Comparison of ENCODE assay signal across 9 mouse cellular contexts in genomic region chr7:132226379-132227074, GRCm38 (mm10).
DNase-seq lines count a peak whose midpoint lies in the region; ATAC-seq and TF ChIP-seq lines count a peak whose summit lies in the region.
"Had no signal": no experiment of that assay in that cellular context is flagged by ENCODE, and none has a peak within 500 bp of the region (broad histone marks: within the 10 kb centered on the region; RNA-seq: fewer than 3 reads in every experiment).

No protein-coding gene starts in this region.

- DNase-seq in B cell, adult 2 months: peak; percentile 83 to 84
- DNase-seq in adrenal gland, postnatal 25 days: peak; percentile 55
- DNase-seq in embryonic facial prominence, embryonic 10.5 days (ENCODE audit: low spot score): peak; percentile 78
- DNase-seq in heart, adult 9 months (ENCODE audit: low spot score in 2 of 2): peak; percentile 63 to 87
- peak; percentile 96 for DNase-seq in limb, embryonic 14.5 days (ENCODE audit: low spot score)
- DNase-seq in splenic B cell, adult 2 months (ENCODE audit: low read depth, low spot score): peak; percentile 87

- H3K4me3 ChIP-seq in embryonic facial prominence, embryonic 10.5 days: no peak overlapping the region
- no peak overlapping the region for H3K4me3 ChIP-seq in kidney, embryonic 14.5 days (ENCODE audit: low read length)
- H3K4me3 ChIP-seq in limb, embryonic 14.5 days (replicated peaks; ENCODE audit: low read length): no peak overlapping the region
- H3K4me3 ChIP-seq: embryonic facial prominence, embryonic 12.5 days had no signal

- H3K9ac ChIP-seq in kidney, embryonic 14.5 days (ENCODE audit: low read depth, low read length): no peak overlapping the region
- H3K9ac ChIP-seq in limb, embryonic 14.5 days (ENCODE audit: low read depth, low read length, severe bottlenecking): no peak overlapping the region
- H3K9ac ChIP-seq: embryonic facial prominence, embryonic 12.5 days had no signal

- peak; percentile 70; the same call in 1 of the 2 replicates for ATAC-seq in kidney, embryonic 14.5 days (ENCODE audit: low FRiP score, low TSS enrichment)
- ATAC-seq in limb, embryonic 14.5 days (ENCODE audit: low FRiP score, low read depth): peak; percentile 73
- peak; percentile 67 for ATAC-seq in monocyte, adult 5-6 weeks (replicated peaks; ENCODE audit: insufficient number of reproducible peaks, low FRiP score, low TSS enrichment, poor library complexity, severe bottlenecking)

- no peak for TF ChIP-seq POLR2A in limb, embryonic 14.5 days (IDR thresholded peaks at IDR 0.05; ENCODE audit: borderline replicate concordance, extremely low read depth, insufficient read depth, insufficient read length)

- WGBS in embryonic facial prominence, embryonic 10.5 days: 62% methylated on average over 6 of the region's 6 CpGs
- WGBS in kidney, embryonic 14.5 days: 63% methylated on average over 6 of the region's 6 CpGs
- 54% methylated on average over 6 of the region's 6 CpGs for WGBS in limb, embryonic 14.5 days

- peaks cover 11% of the 10 kb centered on the region; the same call in 1 of the 2 replicates for H3K27me3 ChIP-seq in embryonic facial prominence, embryonic 10.5 days (replicated peaks; ENCODE audit: low read depth, poor library complexity, severe bottlenecking)
- H3K27me3 ChIP-seq in kidney, embryonic 14.5 days (ENCODE audit: control insufficient read depth, insufficient read depth, low read length): no peaks in the 10 kb centered on the region
- H3K27me3 ChIP-seq in limb, embryonic 14.5 days (ENCODE audit: control insufficient read depth, insufficient read depth, low read length): no peaks in the 10 kb centered on the region
- H3K27me3 ChIP-seq in splenic B cell, adult 2 months (ENCODE audit: control insufficient read depth, insufficient read depth, low read length, poor library complexity, severe bottlenecking): no peaks in the 10 kb centered on the region

- H3K4me2 ChIP-seq in kidney, embryonic 14.5 days (replicated peaks; ENCODE audit: low read depth, low read length): no peak overlapping the region
- no peak overlapping the region for H3K4me2 ChIP-seq in limb, embryonic 14.5 days (replicated peaks; ENCODE audit: low read depth, low read length, severe bottlenecking)
- H3K4me2 ChIP-seq: embryonic facial prominence, embryonic 12.5 days had no signal

- no peak overlapping the region for H3K27ac ChIP-seq in embryonic facial prominence, embryonic 10.5 days (replicated peaks)
- H3K27ac ChIP-seq in kidney, embryonic 14.5 days (ENCODE audit: low read depth, low read length): no peak overlapping the region
- H3K27ac ChIP-seq in limb, embryonic 14.5 days (replicated peaks; ENCODE audit: low read depth, low read length): no peak overlapping the region
- H3K27ac ChIP-seq: embryonic facial prominence, embryonic 12.5 days had no signal

- no peaks in the 10 kb centered on the region for H3K9me3 ChIP-seq in embryonic facial prominence, embryonic 10.5 days
- no peaks in the 10 kb centered on the region for H3K9me3 ChIP-seq in kidney, embryonic 14.5 days (ENCODE audit: control insufficient read depth, low read length)
- H3K9me3 ChIP-seq in limb, embryonic 14.5 days (ENCODE audit: control insufficient read depth, low read length): no peaks in the 10 kb centered on the region
- H3K9me3 ChIP-seq: embryonic facial prominence, embryonic 12.5 days had no signal

- 0 out of 2 replicates have a peak, but pooled peaks cover 3% of the 10 kb centered on the region for H3K4me1 ChIP-seq in embryonic facial prominence, embryonic 10.5 days
- H3K4me1 ChIP-seq in kidney, embryonic 14.5 days (ENCODE audit: control insufficient read depth, insufficient read depth, low read length): no peaks in the 10 kb centered on the region
- peaks cover 8% of the 10 kb centered on the region for H3K4me1 ChIP-seq in limb, embryonic 14.5 days (ENCODE audit: control insufficient read depth, insufficient read depth, low read length)

- H3K36me3 ChIP-seq in embryonic facial prominence, embryonic 10.5 days (replicated peaks): no peaks in the 10 kb centered on the region
- H3K36me3 ChIP-seq in kidney, embryonic 14.5 days (ENCODE audit: control insufficient read depth, insufficient read depth, low read length): no peaks in the 10 kb centered on the region
- H3K36me3 ChIP-seq in limb, embryonic 14.5 days (ENCODE audit: control insufficient read depth, insufficient read depth, low read length): no peaks in the 10 kb centered on the region
- no peaks in the 10 kb centered on the region for H3K36me3 ChIP-seq in splenic B cell, adult 2 months (ENCODE audit: control insufficient read depth, insufficient read depth, low read length, poor library complexity, severe bottlenecking)
- H3K36me3 ChIP-seq: embryonic facial prominence, embryonic 12.5 days had no signal
